Mouse (Mus musculus): ENCODE results near the gene Zfhx3. TPM values are rescaled to one million over a fixed set of nuclear protein-coding genes. Genes with fewer than 3 reads are reported as not detected.

Gene Zfhx3
- polyA plus RNA-seq, 1 experiment, result 17.1 TPM

DNA sequence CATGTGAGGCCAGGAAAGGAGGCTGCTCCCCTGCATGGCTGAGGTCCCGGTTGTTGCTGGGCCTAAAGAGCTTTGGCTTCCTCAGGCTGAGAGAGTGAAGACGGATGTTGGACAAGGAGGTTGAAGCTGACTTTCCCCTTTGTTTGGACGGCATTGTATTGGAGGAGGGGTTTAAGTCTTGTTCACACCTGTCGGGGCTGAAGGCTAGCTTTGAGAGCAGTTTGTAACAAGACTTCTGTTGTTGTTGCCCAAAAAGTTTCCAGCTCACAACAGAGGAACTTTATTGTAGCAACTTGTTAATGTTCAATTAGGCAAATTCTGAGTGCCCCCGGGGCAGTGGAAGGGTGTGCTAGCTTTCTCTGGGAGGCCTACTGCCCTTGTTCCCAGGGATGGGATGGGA lies 790.9 kb downstream of the Zfhx3 start:
- peaks cover 28% of the 10 kb centered on the region for H3K4me1 ChIP-seq (ENCODE audit: control insufficient read depth, insufficient read depth, low read length)
- H3K27ac ChIP-seq (ENCODE audit: insufficient read depth, low read depth, low read length), result no peak overlapping the region
- H3K4me3 ChIP-seq (ENCODE audit: insufficient read depth, low read length), result no peak overlapping the region
- TF ChIP-seq CTCF (IDR thresholded peaks at IDR 0.05; ENCODE audit: low read depth, low read length) (no peak), POLR2A (IDR thresholded peaks at IDR 0.05; ENCODE audit: borderline replicate concordance, low read depth, low read length) (no peak)

GRCm38 (mm10) chr8:108736442-108736841 lies 794.0 kb downstream of the Zfhx3 start:
- TF ChIP-seq POLR2A (IDR thresholded peaks at IDR 0.05; ENCODE audit: borderline replicate concordance, low read depth, low read length), result no peak
- TF ChIP-seq CTCF (IDR thresholded peaks at IDR 0.05; ENCODE audit: low read depth, low read length), result no peak
- Histone ChIP-seq H3K4me3 (ENCODE audit: insufficient read depth, low read length) (no peak overlapping the region), H3K4me1 (ENCODE audit: control insufficient read depth, insufficient read depth, low read length) (peaks cover 9% of the 10 kb centered on the region), H3K27ac (ENCODE audit: insufficient read depth, low read depth, low read length) (no peak overlapping the region)

DNA sequence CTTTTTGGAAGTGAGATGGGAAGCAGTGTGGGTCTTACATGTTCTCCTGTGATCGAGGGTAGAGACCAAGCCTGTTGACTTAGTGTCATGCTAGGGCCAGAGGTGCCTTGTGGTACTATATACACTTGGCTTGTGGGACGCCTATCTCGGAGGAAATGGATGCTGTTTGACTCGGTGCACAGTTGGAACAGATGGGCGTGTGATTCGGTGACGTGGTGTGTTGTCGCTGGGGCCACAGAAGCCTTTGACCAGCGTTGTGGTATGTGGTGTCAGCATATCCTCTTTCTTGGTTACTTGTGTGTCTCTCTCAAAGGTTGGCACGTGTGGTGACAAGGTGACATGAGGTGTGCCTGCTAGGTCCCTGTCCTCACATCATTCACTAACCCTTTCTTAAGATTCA lies 795.7 kb downstream of the Zfhx3 start:
- Histone ChIP-seq H3K4me3 (ENCODE audit: insufficient read depth, low read length) (no peak overlapping the region), H3K27ac (ENCODE audit: insufficient read depth, low read depth, low read length) (no peak overlapping the region), H3K4me1 (ENCODE audit: control insufficient read depth, insufficient read depth, low read length) (peaks cover 16% of the 10 kb centered on the region)
- TF ChIP-seq POLR2A (IDR thresholded peaks at IDR 0.05; ENCODE audit: borderline replicate concordance, low read depth, low read length), result no peak
- TF ChIP-seq CTCF (IDR thresholded peaks at IDR 0.05; ENCODE audit: low read depth, low read length), result no peak

GRCm38 (mm10) chr8:108739517-108739916 lies 797.1 kb downstream of the Zfhx3 start:
- Histone ChIP-seq H3K27ac (ENCODE audit: insufficient read depth, low read depth, low read length) (no peak overlapping the region), H3K4me3 (ENCODE audit: insufficient read depth, low read length) (no peak overlapping the region), H3K4me1 (ENCODE audit: control insufficient read depth, insufficient read depth, low read length) (peaks cover 23% of the 10 kb centered on the region)
- TF ChIP-seq POLR2A (IDR thresholded peaks at IDR 0.05; ENCODE audit: borderline replicate concordance, low read depth, low read length) (no peak), CTCF (IDR thresholded peaks at IDR 0.05; ENCODE audit: low read depth, low read length) (no peak)

DNA sequence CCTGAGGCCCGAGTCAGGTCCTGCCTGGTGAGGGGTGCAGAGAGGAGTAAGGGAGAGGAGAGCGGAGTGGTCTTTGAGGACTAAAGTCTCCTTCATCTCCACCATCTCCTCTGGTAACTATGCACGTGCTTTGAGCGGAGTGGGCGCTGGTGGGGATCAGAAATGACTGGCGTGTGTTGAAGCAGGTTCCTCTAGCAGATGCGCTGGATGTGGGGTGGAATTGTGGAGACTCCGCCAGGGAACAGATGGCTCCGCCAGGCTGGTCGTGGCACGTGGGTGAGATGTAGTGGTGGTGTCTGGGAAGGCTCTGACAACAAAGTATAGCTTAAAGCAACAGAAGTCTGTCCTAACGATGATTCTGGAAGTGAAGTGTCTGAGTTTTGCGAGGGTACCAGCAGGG lies 798.0 kb downstream of the Zfhx3 start:
- TF ChIP-seq CTCF (IDR thresholded peaks at IDR 0.05; ENCODE audit: low read depth, low read length), result no peak
- TF ChIP-seq POLR2A (IDR thresholded peaks at IDR 0.05; ENCODE audit: borderline replicate concordance, low read depth, low read length), result no peak
- no peak overlapping the region for H3K4me3 ChIP-seq (ENCODE audit: insufficient read depth, low read length)

GRCm38 (mm10) chr8:108741651-108742050 lies 799.2 kb downstream of the Zfhx3 start:
- H3K27ac ChIP-seq (ENCODE audit: insufficient read depth, low read depth, low read length), result no peak overlapping the region
- TF ChIP-seq CTCF (IDR thresholded peaks at IDR 0.05; ENCODE audit: low read depth, low read length) (no peak), POLR2A (IDR thresholded peaks at IDR 0.05; ENCODE audit: borderline replicate concordance, low read depth, low read length) (no peak)
- no peak overlapping the region for H3K4me3 ChIP-seq (ENCODE audit: insufficient read depth, low read length)
- peaks cover 23% of the 10 kb centered on the region for H3K4me1 ChIP-seq (ENCODE audit: control insufficient read depth, insufficient read depth, low read length)

More for the DNA sequence above, 798.0 kb downstream of the Zfhx3 start:
- peaks cover 23% of the 10 kb centered on the region for H3K4me1 ChIP-seq (ENCODE audit: control insufficient read depth, insufficient read depth, low read length)
- H3K27ac ChIP-seq (ENCODE audit: insufficient read depth, low read depth, low read length), result no peak overlapping the region

- Histone ChIP-seq H3K4me1 (ENCODE audit: control insufficient read depth, insufficient read depth, low read length) (peaks cover 24% of the 10 kb centered on the region), H3K4me3 (ENCODE audit: insufficient read depth, low read length) (no peak overlapping the region), H3K27ac (ENCODE audit: insufficient read depth, low read depth, low read length) (no peak overlapping the region)
- TF ChIP-seq CTCF (IDR thresholded peaks at IDR 0.05; ENCODE audit: low read depth, low read length) (no peak), POLR2A (IDR thresholded peaks at IDR 0.05; ENCODE audit: borderline replicate concordance, low read depth, low read length) (no peak)
Observed at GRCm38 (mm10) chr8:108742465-108742864, 800.0 kb downstream of the Zfhx3 start.

DNA sequence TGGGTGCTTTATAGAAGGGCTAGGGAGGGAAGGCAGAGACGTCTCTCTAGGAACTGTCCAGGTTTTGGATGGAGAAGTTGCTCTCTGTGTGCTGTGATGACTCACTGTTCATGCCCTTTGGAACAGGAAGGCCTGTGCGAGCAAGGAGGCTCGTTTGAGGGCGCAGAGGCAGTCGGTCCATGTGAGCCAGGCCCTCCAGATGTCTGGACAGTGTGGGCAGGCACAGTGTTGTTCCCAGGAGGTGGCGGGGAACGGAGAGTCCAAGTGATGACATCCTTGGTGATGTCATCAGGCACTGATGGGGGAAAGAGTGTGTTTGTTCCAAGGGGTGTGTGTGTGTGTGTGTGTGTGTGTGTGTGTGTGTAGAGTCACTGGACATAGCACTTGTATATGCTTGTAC lies 800.8 kb downstream of the Zfhx3 start:
- Histone ChIP-seq H3K27ac (ENCODE audit: insufficient read depth, low read depth, low read length) (no peak overlapping the region), H3K4me1 (ENCODE audit: control insufficient read depth, insufficient read depth, low read length) (peaks cover 25% of the 10 kb centered on the region), H3K4me3 (ENCODE audit: insufficient read depth, low read length) (no peak overlapping the region)
- TF ChIP-seq POLR2A (IDR thresholded peaks at IDR 0.05; ENCODE audit: borderline replicate concordance, low read depth, low read length) (no peak), CTCF (IDR thresholded peaks at IDR 0.05; ENCODE audit: low read depth, low read length) (no peak)

DNA sequence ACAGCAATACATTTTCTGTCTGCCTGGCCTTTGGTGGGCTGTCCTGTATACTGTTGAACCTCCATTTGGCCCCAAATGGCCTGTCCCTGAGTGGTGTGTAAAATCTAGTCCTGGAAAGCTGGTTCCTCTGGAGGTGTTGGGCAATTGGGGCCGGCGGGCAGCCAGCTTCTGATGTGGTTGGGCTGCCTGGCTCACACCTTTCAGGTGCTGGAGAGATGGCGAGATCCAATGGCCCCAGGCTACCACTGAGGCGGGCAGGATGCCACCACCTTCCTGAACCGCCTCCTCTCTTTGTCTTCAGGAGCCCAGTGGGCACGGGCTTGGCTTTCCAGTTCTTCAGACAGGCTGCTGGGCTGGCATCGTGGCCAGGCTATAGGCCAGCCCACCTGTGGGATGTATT lies 803.1 kb downstream of the Zfhx3 start:
- H3K4me1 ChIP-seq (ENCODE audit: control insufficient read depth, insufficient read depth, low read length), result peaks cover 35% of the 10 kb centered on the region
- H3K27ac ChIP-seq (ENCODE audit: insufficient read depth, low read depth, low read length), result no peak overlapping the region
- no peak overlapping the region for H3K4me3 ChIP-seq (ENCODE audit: insufficient read depth, low read length)
- TF ChIP-seq CTCF (IDR thresholded peaks at IDR 0.05; ENCODE audit: low read depth, low read length) (no peak), POLR2A (IDR thresholded peaks at IDR 0.05; ENCODE audit: borderline replicate concordance, low read depth, low read length) (no peak)

GRCm38 (mm10) chr8:108748095-108748494 lies 805.7 kb downstream of the Zfhx3 start:
- no peak for TF ChIP-seq CTCF (IDR thresholded peaks at IDR 0.05; ENCODE audit: low read depth, low read length)
- no peak for TF ChIP-seq POLR2A (IDR thresholded peaks at IDR 0.05; ENCODE audit: borderline replicate concordance, low read depth, low read length)
- Histone ChIP-seq H3K4me1 (ENCODE audit: control insufficient read depth, insufficient read depth, low read length) (peaks cover 38% of the 10 kb centered on the region), H3K27ac (ENCODE audit: insufficient read depth, low read depth, low read length) (peak overlapping the region; percentile 86), H3K4me3 (ENCODE audit: insufficient read depth, low read length) (peak overlapping the region; percentile 53)

DNA sequence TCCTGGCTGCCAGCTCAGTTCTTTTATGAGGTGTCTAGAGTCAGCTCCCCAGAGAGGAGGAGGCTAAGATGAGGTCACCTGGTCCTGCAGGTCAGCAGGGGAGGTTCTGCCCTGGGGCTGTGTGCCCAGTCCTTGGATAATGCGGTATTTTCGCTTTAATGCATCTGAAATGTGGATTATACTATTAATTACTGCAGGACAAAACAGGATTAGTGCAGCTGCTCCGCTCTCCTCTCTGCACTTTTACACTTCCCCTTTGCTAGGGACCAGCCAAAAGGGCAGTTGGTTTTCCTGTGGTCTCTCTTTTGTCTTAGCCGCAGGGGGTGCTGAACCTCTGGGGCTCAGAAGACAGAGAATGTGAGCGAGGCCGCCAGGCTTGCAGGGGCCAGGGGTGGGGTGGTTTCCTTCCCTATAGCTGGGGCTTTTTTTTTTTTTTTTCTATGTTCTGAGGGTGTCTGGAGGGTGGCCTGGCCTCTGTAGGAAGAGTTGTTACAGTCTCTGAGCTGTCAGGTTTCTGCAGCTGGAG lies 806.5 kb downstream of the Zfhx3 start:
- TF ChIP-seq CTCF (IDR thresholded peaks at IDR 0.05; ENCODE audit: low read depth, low read length), result no peak
- Histone ChIP-seq H3K4me1 (ENCODE audit: control insufficient read depth, insufficient read depth, low read length) (peaks cover 31% of the 10 kb centered on the region), H3K27ac (ENCODE audit: insufficient read depth, low read depth, low read length) (peak overlapping the region; percentile 82), H3K4me3 (ENCODE audit: insufficient read depth, low read length) (peak overlapping the region; percentile 20)
